Mouse (Mus musculus): ENCODE measurements around the gene Sdk2. TPM values are rescaled to one million over a fixed set of nuclear protein-coding genes. Genes with fewer than 3 reads are reported as not detected.

The Sdk2 gene
- polyA plus RNA-seq, 1 experiment from 2014 or later: 2.5 TPM

DNA sequence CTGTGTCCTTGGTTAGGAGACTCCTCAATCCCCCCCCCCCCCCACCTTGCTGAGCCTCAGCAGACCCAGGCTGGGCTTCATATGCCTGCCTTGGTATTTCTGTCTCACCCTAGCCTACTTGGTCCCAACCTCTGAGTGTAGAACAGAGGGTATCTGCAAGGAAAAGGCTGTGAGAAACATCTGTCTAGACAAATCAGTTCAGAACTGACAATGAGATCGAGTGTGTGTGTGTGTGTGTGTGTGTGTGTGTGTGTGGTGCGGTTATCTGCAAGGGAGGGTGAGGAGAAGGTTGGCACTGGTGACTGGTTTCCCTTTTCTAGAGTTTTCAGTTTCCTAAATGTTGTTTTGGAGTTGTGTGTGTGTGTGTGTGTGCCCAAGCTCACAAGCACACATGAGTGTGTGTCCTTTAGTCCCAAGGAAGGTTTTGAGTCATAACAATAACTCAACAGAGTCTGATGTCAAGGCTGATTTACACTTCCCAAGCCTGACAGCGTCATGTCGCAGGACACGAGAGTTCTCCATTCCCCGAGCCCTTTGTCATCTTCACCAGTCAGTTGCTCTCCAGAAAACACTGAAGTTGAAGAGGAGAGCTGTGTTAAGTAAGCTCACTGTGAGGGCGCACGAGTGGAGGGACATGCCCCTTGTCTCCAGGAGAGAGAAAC is 304.6 kb downstream of the Sdk2 start:
- Histone ChIP-seq H3K9me3 (replicated peaks; ENCODE audit: control insufficient read depth, low read length) (no peaks in the 10 kb centered on the region), H3K4me1 (ENCODE audit: control insufficient read depth, insufficient read depth, low read length) (peaks cover 23% of the 10 kb centered on the region), H3K4me3 (replicated peaks; ENCODE audit: low read length) (no peak overlapping the region), H3K4me2 (ENCODE audit: low read depth, low read length) (no peak overlapping the region), H3K36me3 (ENCODE audit: control insufficient read depth, insufficient read depth, low read length) (no peaks in the 10 kb centered on the region), H3K27ac (ENCODE audit: low read length) (no peak overlapping the region), H3K27me3 (ENCODE audit: control insufficient read depth, insufficient read depth, low read length) (no peaks in the 10 kb centered on the region), H3K9ac (ENCODE audit: low read length) (no peak overlapping the region)
- ATAC-seq (ENCODE audit: insufficient read depth, low FRiP score): no peak
- WGBS: 78% methylated on average over 8 of the region's 8 CpGs

DNA sequence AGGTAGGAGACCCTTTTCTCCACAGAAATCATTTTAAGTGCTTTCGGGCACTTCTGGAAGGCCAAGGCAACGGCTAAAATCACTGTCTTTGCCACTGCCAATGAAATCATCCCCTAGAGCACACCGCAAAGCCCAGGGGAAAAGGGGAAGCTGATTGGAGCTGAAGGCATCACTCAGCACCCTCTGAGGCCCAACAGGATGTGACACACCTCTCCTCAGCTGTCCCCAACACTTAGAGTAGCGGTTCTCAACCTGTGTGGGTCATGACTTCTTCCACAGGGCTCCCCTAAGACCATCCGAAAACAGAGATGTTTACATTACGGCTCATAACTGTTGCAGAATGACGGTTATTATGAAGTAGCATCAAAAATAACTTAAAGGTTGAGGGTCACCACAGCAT is 305.2 kb downstream of the Sdk2 start:
- Histone ChIP-seq H3K4me1 (ENCODE audit: control insufficient read depth, insufficient read depth, low read length) (peaks cover 19% of the 10 kb centered on the region), H3K9me3 (replicated peaks; ENCODE audit: control insufficient read depth, low read length) (no peaks in the 10 kb centered on the region), H3K36me3 (ENCODE audit: control insufficient read depth, insufficient read depth, low read length) (no peaks in the 10 kb centered on the region), H3K27ac (ENCODE audit: low read length) (no peak overlapping the region), H3K9ac (ENCODE audit: low read length) (no peak overlapping the region), H3K4me2 (ENCODE audit: low read depth, low read length) (no peak overlapping the region), H3K27me3 (ENCODE audit: control insufficient read depth, insufficient read depth, low read length) (no peaks in the 10 kb centered on the region), H3K4me3 (replicated peaks; ENCODE audit: low read length) (no peak overlapping the region)
- no peak for ATAC-seq (ENCODE audit: insufficient read depth, low FRiP score)
- WGBS: 85% methylated on average over 7 of the region's 7 CpGs

- WGBS: 52% methylated on average over 7 of the region's 7 CpGs
- H3K9me3 ChIP-seq (replicated peaks; ENCODE audit: control insufficient read depth, low read length): no peaks in the 10 kb centered on the region
- peaks cover 14% of the 10 kb centered on the region for H3K4me1 ChIP-seq (ENCODE audit: control insufficient read depth, insufficient read depth, low read length)
Measured at GRCm38 (mm10) chr11:113760476-113760875, 306.4 kb downstream of the Sdk2 start.

DNA sequence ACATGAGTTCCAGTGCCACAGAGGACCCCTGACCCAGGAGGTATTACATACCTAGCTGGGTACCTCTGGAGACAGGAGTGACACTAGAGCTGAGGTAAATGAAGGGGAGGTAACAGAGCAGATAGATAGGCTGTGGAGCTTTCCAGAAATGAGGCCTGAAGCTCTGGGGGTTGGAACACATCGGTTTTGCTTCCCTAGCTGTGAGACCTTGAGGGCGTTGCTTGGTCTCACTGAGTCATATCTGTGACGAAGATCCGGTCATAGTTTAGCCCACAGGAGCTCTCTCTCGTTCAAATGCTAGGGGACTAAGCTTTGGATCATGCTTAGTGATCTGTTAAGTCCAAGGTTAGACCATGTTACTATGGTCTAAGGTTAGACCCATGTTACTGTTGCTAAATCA is 308.0 kb downstream of the Sdk2 start:
- no peaks in the 10 kb centered on the region for H3K36me3 ChIP-seq (ENCODE audit: control insufficient read depth, insufficient read depth, low read length)
- no peaks in the 10 kb centered on the region for H3K9me3 ChIP-seq (replicated peaks; ENCODE audit: control insufficient read depth, low read length)
- H3K9ac ChIP-seq (ENCODE audit: low read length): no peak overlapping the region
- H3K4me2 ChIP-seq (ENCODE audit: low read depth, low read length): no peak overlapping the region
- WGBS: 89% methylated on average over 5 of the region's 5 CpGs
- no peaks in the 10 kb centered on the region for H3K27me3 ChIP-seq (ENCODE audit: control insufficient read depth, insufficient read depth, low read length)
- ATAC-seq (ENCODE audit: insufficient read depth, low FRiP score): no peak
- no peak overlapping the region for H3K27ac ChIP-seq (ENCODE audit: low read length)
- H3K4me1 ChIP-seq (ENCODE audit: control insufficient read depth, insufficient read depth, low read length): peaks cover 15% of the 10 kb centered on the region
- no peak overlapping the region for H3K4me3 ChIP-seq (replicated peaks; ENCODE audit: low read length)

More at GRCm38 (mm10) chr11:113760476-113760875, 306.4 kb downstream of the Sdk2 start:
- Histone ChIP-seq H3K27ac (ENCODE audit: low read length) (no peak overlapping the region), H3K4me3 (replicated peaks; ENCODE audit: low read length) (no peak overlapping the region), H3K4me2 (ENCODE audit: low read depth, low read length) (no peak overlapping the region), H3K36me3 (ENCODE audit: control insufficient read depth, insufficient read depth, low read length) (no peaks in the 10 kb centered on the region), H3K27me3 (ENCODE audit: control insufficient read depth, insufficient read depth, low read length) (no peaks in the 10 kb centered on the region), H3K9ac (ENCODE audit: low read length) (no peak overlapping the region)
- ATAC-seq (ENCODE audit: insufficient read depth, low FRiP score): no peak

DNA sequence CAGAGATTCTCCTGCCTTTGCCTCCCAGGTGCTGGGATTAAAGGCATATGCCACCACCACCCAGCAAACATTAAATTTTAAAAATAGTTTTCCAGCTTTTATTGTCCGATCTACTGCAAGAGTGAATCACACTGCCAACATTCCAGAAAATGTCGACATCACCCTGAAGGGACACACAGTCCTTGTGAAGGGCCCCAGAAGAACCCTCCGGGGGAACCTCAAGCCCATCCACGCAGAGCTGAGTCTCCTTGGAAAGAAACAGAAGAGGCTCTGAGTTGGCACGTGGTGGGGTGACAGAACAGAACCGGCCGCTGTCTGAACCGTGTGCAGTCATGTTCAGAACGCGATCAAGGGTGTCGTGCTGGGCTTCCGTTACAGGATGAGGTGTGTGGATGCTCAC is 310.3 kb downstream of the Sdk2 start:
- WGBS: 90% methylated on average over 12 of the region's 12 CpGs
- no peak for ATAC-seq (ENCODE audit: insufficient read depth, low FRiP score)
- no peak overlapping the region for H3K9ac ChIP-seq (ENCODE audit: low read length)

GRCm38 (mm10) chr11:113755878-113756277 is 311.0 kb downstream of the Sdk2 start:
- Histone ChIP-seq H3K9ac (ENCODE audit: low read length) (0 out of 2 replicates have a peak overlapping the region, but pooled peaks have one; percentile 39), H3K4me3 (replicated peaks; ENCODE audit: low read length) (no peak overlapping the region), H3K4me1 (ENCODE audit: control insufficient read depth, insufficient read depth, low read length) (peaks cover 16% of the 10 kb centered on the region), H3K36me3 (ENCODE audit: control insufficient read depth, insufficient read depth, low read length) (no peaks in the 10 kb centered on the region), H3K4me2 (ENCODE audit: low read depth, low read length) (no peak overlapping the region), H3K27ac (ENCODE audit: low read length) (peak overlapping the region; percentile 86), H3K9me3 (replicated peaks; ENCODE audit: control insufficient read depth, low read length) (no peaks in the 10 kb centered on the region), H3K27me3 (ENCODE audit: control insufficient read depth, insufficient read depth, low read length) (no peaks in the 10 kb centered on the region)
- 66% methylated on average over 14 of the region's 14 CpGs for WGBS
- no peak for ATAC-seq (ENCODE audit: insufficient read depth, low FRiP score)

More for the DNA sequence above, 310.3 kb downstream of the Sdk2 start:
- Histone ChIP-seq H3K4me2 (ENCODE audit: low read depth, low read length) (no peak overlapping the region), H3K9me3 (replicated peaks; ENCODE audit: control insufficient read depth, low read length) (no peaks in the 10 kb centered on the region), H3K4me1 (ENCODE audit: control insufficient read depth, insufficient read depth, low read length) (peaks cover 16% of the 10 kb centered on the region), H3K27me3 (ENCODE audit: control insufficient read depth, insufficient read depth, low read length) (no peaks in the 10 kb centered on the region), H3K36me3 (ENCODE audit: control insufficient read depth, insufficient read depth, low read length) (no peaks in the 10 kb centered on the region), H3K27ac (ENCODE audit: low read length) (no peak overlapping the region), H3K4me3 (replicated peaks; ENCODE audit: low read length) (no peak overlapping the region)

DNA sequence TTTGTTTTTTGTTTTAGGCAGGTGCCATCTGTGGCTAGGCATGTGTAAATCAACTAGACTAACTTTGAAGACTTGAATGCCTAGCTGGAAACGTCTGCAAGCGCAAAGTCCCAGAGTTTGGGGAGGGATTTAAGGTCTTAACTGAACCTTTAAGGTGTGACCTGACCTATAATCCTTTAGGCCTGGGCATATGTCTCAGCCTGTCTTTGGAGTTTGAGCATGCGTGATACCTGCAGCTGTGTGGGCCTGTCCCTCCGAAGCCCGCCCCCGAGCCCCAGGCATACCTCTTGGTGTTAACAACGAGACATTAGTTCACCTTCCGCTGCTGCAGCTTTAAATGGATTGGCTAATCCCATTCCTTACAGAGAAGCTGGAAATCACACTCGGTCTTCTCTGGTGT is 312.0 kb downstream of the Sdk2 start:
- Histone ChIP-seq H3K4me3 (replicated peaks; ENCODE audit: low read length) (no peak overlapping the region), H3K4me2 (ENCODE audit: low read depth, low read length) (no peak overlapping the region), H3K36me3 (ENCODE audit: control insufficient read depth, insufficient read depth, low read length) (no peaks in the 10 kb centered on the region), H3K9ac (ENCODE audit: low read length) (peak overlapping the region; percentile 39; the same call in 1 of the 2 replicates), H3K4me1 (ENCODE audit: control insufficient read depth, insufficient read depth, low read length) (peaks cover 16% of the 10 kb centered on the region), H3K9me3 (replicated peaks; ENCODE audit: control insufficient read depth, low read length) (no peaks in the 10 kb centered on the region), H3K27me3 (ENCODE audit: control insufficient read depth, insufficient read depth, low read length) (no peaks in the 10 kb centered on the region), H3K27ac (ENCODE audit: low read length) (peak overlapping the region; percentile 86)
- WGBS: 48% methylated on average over 9 of the region's 9 CpGs
- ATAC-seq (ENCODE audit: insufficient read depth, low FRiP score): no peak

GRCm38 (mm10) chr11:113752685-113753430 is 314.0 kb downstream of the Sdk2 start:
- H3K4me2 ChIP-seq (ENCODE audit: low read depth, low read length): peak overlapping the region; percentile 90

GRCm38 (mm10) chr11:113752158-113752661 is 314.6 kb downstream of the Sdk2 start:
- Histone ChIP-seq H3K4me2 (ENCODE audit: low read depth, low read length) (peak overlapping the region; percentile 90), H3K36me3 (ENCODE audit: control insufficient read depth, insufficient read depth, low read length) (0 out of 2 replicates have a peak, but pooled peaks cover 5% of the 10 kb centered on the region), H3K27ac (ENCODE audit: low read length) (peak overlapping the region; percentile 97), H3K4me1 (ENCODE audit: control insufficient read depth, insufficient read depth, low read length) (peaks cover 40% of the 10 kb centered on the region), H3K9ac (ENCODE audit: low read length) (peak overlapping the region; percentile 90), H3K27me3 (ENCODE audit: control insufficient read depth, insufficient read depth, low read length) (no peaks in the 10 kb centered on the region), H3K4me3 (replicated peaks; ENCODE audit: low read length) (peak overlapping the region; percentile 78), H3K9me3 (replicated peaks; ENCODE audit: control insufficient read depth, low read length) (no peaks in the 10 kb centered on the region)
- 21% methylated on average over 15 of the region's 15 CpGs for WGBS
- ATAC-seq (ENCODE audit: insufficient read depth, low FRiP score): no peak

More at GRCm38 (mm10) chr11:113752685-113753430, 314.0 kb downstream of the Sdk2 start:
- Histone ChIP-seq H3K4me3 (replicated peaks; ENCODE audit: low read length) (no peak overlapping the region; the same call in 1 of the 2 replicates), H3K9ac (ENCODE audit: low read length) (peak overlapping the region; percentile 90; the same call in 1 of the 2 replicates), H3K9me3 (replicated peaks; ENCODE audit: control insufficient read depth, low read length) (no peaks in the 10 kb centered on the region), H3K27ac (ENCODE audit: low read length) (peak overlapping the region; percentile 97), H3K27me3 (ENCODE audit: control insufficient read depth, insufficient read depth, low read length) (no peaks in the 10 kb centered on the region), H3K4me1 (ENCODE audit: control insufficient read depth, insufficient read depth, low read length) (peaks cover 34% of the 10 kb centered on the region), H3K36me3 (ENCODE audit: control insufficient read depth, insufficient read depth, low read length) (0 out of 2 replicates have a peak, but pooled peaks cover 5% of the 10 kb centered on the region)
- ATAC-seq (ENCODE audit: insufficient read depth, low FRiP score): no peak
- WGBS: 92% methylated on average over 10 of the region's 10 CpGs

All from stomach, embryonic 16.5 days (tissue).